Comparison of ENCODE assay signal across 10 mouse cellular contexts in genomic region chr2:27417648-27418153, GRCm38 (mm10). TPM values are rescaled to one million over a fixed set of nuclear protein-coding genes. Genes with fewer than 3 reads are reported as not detected.
DNase-seq lines count a peak whose midpoint lies in the region; ATAC-seq and TF ChIP-seq lines count a peak whose summit lies in the region.
"Had no signal": no experiment of that assay in that cellular context is flagged by ENCODE, and none has a peak within 500 bp of the region (broad histone marks: within the 10 kb centered on the region; RNA-seq: fewer than 3 reads in every experiment).

No protein-coding gene starts in this region.

- H3K9ac ChIP-seq in forebrain, embryonic 11.5 days (ENCODE audit: low read length) = no peak overlapping the region; the same call in 1 of the 2 replicates
- no peak overlapping the region for H3K9ac ChIP-seq in kidney, postnatal 0 days (ENCODE audit: low read depth, low read length)
- H3K9ac ChIP-seq in hindbrain, embryonic 16.5 days (ENCODE audit: low read depth, low read length) = 0 out of 2 replicates have a peak overlapping the region, but pooled peaks have one; percentile 13
- peak overlapping the region; percentile 26; the same call in 1 of the 2 replicates for H3K9ac ChIP-seq in neural tube, embryonic 15.5 days (replicated peaks)
- H3K9ac ChIP-seq: neural tube, embryonic 12.5 days had no signal

- ATAC-seq in forebrain, embryonic 11.5 days (replicated peaks; ENCODE audit: low FRiP score) = no peak
- ATAC-seq in kidney, postnatal 0 days (replicated peaks; ENCODE audit: low FRiP score, low read depth) = no peak
- ATAC-seq in hindbrain, embryonic 16.5 days = no peak
- no peak for ATAC-seq in neural tube, embryonic 15.5 days (ENCODE audit: low FRiP score)
- no peak for ATAC-seq in erythroblast, adult 5-6 weeks (replicated peaks; ENCODE audit: low FRiP score, poor library complexity, severe bottlenecking)
- ATAC-seq: forebrain, embryonic 16.5 days had no signal

- H3K27me3 ChIP-seq in forebrain, embryonic 10.5 days (ENCODE audit: poor library complexity, severe bottlenecking) = no peaks in the 10 kb centered on the region
- H3K27me3 ChIP-seq in forebrain, embryonic 11.5 days (ENCODE audit: control insufficient read depth, insufficient read depth, low read length) = no peaks in the 10 kb centered on the region
- no peaks in the 10 kb centered on the region for H3K27me3 ChIP-seq in kidney, postnatal 0 days (ENCODE audit: insufficient read depth, low read length)
- H3K27me3 ChIP-seq in hindbrain, embryonic 16.5 days (replicated peaks; ENCODE audit: control insufficient read depth, insufficient read depth, low read length) = no peaks in the 10 kb centered on the region
- no peaks in the 10 kb centered on the region for H3K27me3 ChIP-seq in neural tube, embryonic 15.5 days (replicated peaks)
- H3K27me3 ChIP-seq: neural tube, embryonic 12.5 days had no signal

- no peak overlapping the region for H3K4me2 ChIP-seq in forebrain, embryonic 11.5 days (ENCODE audit: low read depth, low read length, severe bottlenecking)
- no peak overlapping the region for H3K4me2 ChIP-seq in kidney, postnatal 0 days (ENCODE audit: low read length)
- no peak overlapping the region for H3K4me2 ChIP-seq in hindbrain, embryonic 16.5 days (ENCODE audit: low read length)
- H3K4me2 ChIP-seq in neural tube, embryonic 15.5 days = no peak overlapping the region
- H3K4me2 ChIP-seq: neural tube, embryonic 12.5 days had no signal

- H3K4me3 ChIP-seq in forebrain, embryonic 10.5 days = no peak overlapping the region
- no peak overlapping the region for H3K4me3 ChIP-seq in forebrain, embryonic 11.5 days (ENCODE audit: low read depth, low read length)
- H3K4me3 ChIP-seq in kidney, postnatal 0 days (replicated peaks; ENCODE audit: low read depth, low read length) = no peak overlapping the region
- no peak overlapping the region for H3K4me3 ChIP-seq in hindbrain, embryonic 16.5 days (ENCODE audit: low read length)
- H3K4me3 ChIP-seq in neural tube, embryonic 15.5 days (replicated peaks) = no peak overlapping the region
- H3K4me3 ChIP-seq: neural tube, embryonic 12.5 days had no signal

- WGBS in forebrain, embryonic 10.5 days = 78% methylated on average over 5 of the region's 5 CpGs
- WGBS in forebrain, embryonic 11.5 days = 78% methylated on average over 5 of the region's 5 CpGs
- WGBS in kidney, postnatal 0 days = 62% methylated on average over 5 of the region's 5 CpGs
- 48% methylated on average over 5 of the region's 5 CpGs for WGBS in hindbrain, embryonic 16.5 days
- WGBS in neural tube, embryonic 15.5 days = 38% methylated on average over 5 of the region's 5 CpGs

- no peak for DNase-seq in forebrain, embryonic 10.5 days (ENCODE audit: extremely low spot score, low spot score)
- DNase-seq in forebrain, embryonic 11.5 days (ENCODE audit: low spot score) = no peak
- no peak for DNase-seq in kidney, postnatal 0 days (ENCODE audit: low spot score)
- no peak for DNase-seq in kidney, adult 11 months
- no peak for DNase-seq in thymus, postnatal 10 days (ENCODE audit: low spot score in 2 of 2)

- H3K27ac ChIP-seq in forebrain, embryonic 10.5 days = peak overlapping the region; percentile 40
- H3K27ac ChIP-seq in forebrain, embryonic 11.5 days (ENCODE audit: low read depth, low read length) = no peak overlapping the region
- peak overlapping the region; percentile 47; the same call in 1 of the 2 replicates for H3K27ac ChIP-seq in kidney, postnatal 0 days
- no peak overlapping the region for H3K27ac ChIP-seq in hindbrain, embryonic 16.5 days (ENCODE audit: low read depth, low read length)
- H3K27ac ChIP-seq in neural tube, embryonic 15.5 days (replicated peaks) = peak overlapping the region; percentile 37; the same call in 1 of the 2 replicates
- H3K27ac ChIP-seq: neural tube, embryonic 12.5 days had no signal

- TF ChIP-seq CTCF in kidney, postnatal 0 days (IDR thresholded peaks at IDR 0.05; ENCODE audit: low read depth) = no peak

- H3K36me3 ChIP-seq in forebrain, embryonic 10.5 days (replicated peaks) = peaks cover 25% of the 10 kb centered on the region
- no peaks in the 10 kb centered on the region for H3K36me3 ChIP-seq in forebrain, embryonic 11.5 days (ENCODE audit: control insufficient read depth, insufficient read depth, low read length)
- H3K36me3 ChIP-seq in kidney, postnatal 0 days (ENCODE audit: insufficient read depth, low read length) = no peaks in the 10 kb centered on the region
- H3K36me3 ChIP-seq in hindbrain, embryonic 16.5 days (ENCODE audit: control insufficient read depth, insufficient read depth, low read length) = no peaks in the 10 kb centered on the region
- no peaks in the 10 kb centered on the region for H3K36me3 ChIP-seq in neural tube, embryonic 15.5 days

- peaks cover 94% of the 10 kb centered on the region for H3K4me1 ChIP-seq in forebrain, embryonic 10.5 days
- H3K4me1 ChIP-seq in forebrain, embryonic 11.5 days (replicated peaks; ENCODE audit: control insufficient read depth, insufficient read depth, low read length) = peaks cover 36% of the 10 kb centered on the region
- H3K4me1 ChIP-seq in kidney, postnatal 0 days (replicated peaks; ENCODE audit: insufficient read depth, low read length) = peaks cover 44% of the 10 kb centered on the region
- H3K4me1 ChIP-seq in hindbrain, embryonic 16.5 days (ENCODE audit: control insufficient read depth, insufficient read depth, low read depth, low read length) = peaks cover 43% of the 10 kb centered on the region
- peaks cover 85% of the 10 kb centered on the region for H3K4me1 ChIP-seq in neural tube, embryonic 15.5 days

- H3K9me3 ChIP-seq in forebrain, embryonic 10.5 days = no peaks in the 10 kb centered on the region
- H3K9me3 ChIP-seq in forebrain, embryonic 11.5 days (ENCODE audit: control insufficient read depth, low read length) = no peaks in the 10 kb centered on the region
- H3K9me3 ChIP-seq in kidney, postnatal 0 days (replicated peaks; ENCODE audit: low read length) = no peaks in the 10 kb centered on the region
- no peaks in the 10 kb centered on the region for H3K9me3 ChIP-seq in hindbrain, embryonic 16.5 days (ENCODE audit: control insufficient read depth, low read length)
- H3K9me3 ChIP-seq in neural tube, embryonic 15.5 days (replicated peaks) = no peaks in the 10 kb centered on the region
- H3K9me3 ChIP-seq: neural tube, embryonic 12.5 days had no signal

RNA-seq across cellular contexts. Expression of gene Vav2, which starts 9.1 kb away (rescaled TPM):
- polyA plus RNA-seq in forebrain, embryonic 10.5 days (2016; fragmentation: Nextera tagmentation; extraction: Ambion mirVana) = 11.5 and 11.8 TPM in 2 replicates
- 12.7 and 15.7 TPM in 2 replicates for polyA plus RNA-seq in forebrain, embryonic 11.5 days (2014; fragmentation: Nextera tagmentation; extraction: Ambion mirVana)
- polyA plus RNA-seq in kidney, postnatal 0 days (2015; fragmentation: Nextera tagmentation; extraction: Ambion mirVana) = 4.7 and 5.6 TPM in 2 replicates
- 10.4 and 11.8 TPM in 2 replicates for polyA plus RNA-seq in hindbrain, embryonic 16.5 days (2015; fragmentation: Nextera tagmentation; extraction: Ambion mirVana)
- polyA plus RNA-seq in neural tube, embryonic 15.5 days (2015; fragmentation: Nextera tagmentation; extraction: Ambion mirVana) = 12.4 and 15.5 TPM in 2 replicates
- total RNA-seq in erythroblast, adult 5-6 weeks (2015; ENCODE audit: low replicate concordance) = 0.77 and 2.3 TPM in 2 replicates
- 1.7 and 2.5 TPM in 2 replicates for total RNA-seq in erythroblast, adult 5-6 weeks (2017; ENCODE audit: low replicate concordance)

RNA-seq across cellular contexts. Expression of gene Brd3os, which starts 24.4 kb away (rescaled TPM):
- polyA plus RNA-seq in forebrain, embryonic 10.5 days (2016; fragmentation: Nextera tagmentation; extraction: Ambion mirVana) = 10.2 and 11.0 TPM in 2 replicates
- 14.4 and 16.0 TPM in 2 replicates for polyA plus RNA-seq in forebrain, embryonic 11.5 days (2014; fragmentation: Nextera tagmentation; extraction: Ambion mirVana)
- 10.2 TPM in 2 replicates for polyA plus RNA-seq in kidney, postnatal 0 days (2015; fragmentation: Nextera tagmentation; extraction: Ambion mirVana)
- polyA plus RNA-seq in hindbrain, embryonic 16.5 days (2015; fragmentation: Nextera tagmentation; extraction: Ambion mirVana) = 45.6 and 46.2 TPM in 2 replicates
- polyA plus RNA-seq in neural tube, embryonic 15.5 days (2015; fragmentation: Nextera tagmentation; extraction: Ambion mirVana) = 40.4 and 45.0 TPM in 2 replicates
- total RNA-seq in erythroblast, adult 5-6 weeks (2015; ENCODE audit: low replicate concordance) = not detected in 2 replicates
- not detected in 2 replicates for total RNA-seq in erythroblast, adult 5-6 weeks (2017; ENCODE audit: low replicate concordance)

Comparison
In these comparisons a context has a peak if more than half of its experiments do, and no peak if none do; other contexts are left out.
1. H3K27ac ChIP-seq: peak in forebrain, embryonic 10.5 days (single experiment), kidney, postnatal 0 days (single experiment) and neural tube, embryonic 15.5 days (single experiment); none in forebrain, embryonic 11.5 days (single experiment) and hindbrain, embryonic 16.5 days (single experiment).
2. H3K9ac ChIP-seq: peak in hindbrain, embryonic 16.5 days (single experiment) and neural tube, embryonic 15.5 days (single experiment); none in forebrain, embryonic 11.5 days (single experiment) and kidney, postnatal 0 days (single experiment).